Mouse (Mus musculus): ENCODE measurements around the gene Rab34.
A peak's percentile ranks its signal among the peaks of the same experiment; 100 is the strongest.

The Rab34 gene

GRCm38 (mm10) chr11:78164924-78165760 lies 23.1 kb upstream of the Rab34 start, which contains the start of gene Traf4:
TSS of gene Traf4 (minus strand) at chr11:78165589.
- DNase-seq (ENCODE audit: low spot score), result peak; percentile 95

GRCm38 (mm10) chr11:78165761-78166109 lies 22.5 kb upstream of the Rab34 start:
- DNase-seq (ENCODE audit: low spot score), result peak; percentile 73

GRCm38 (mm10) chr11:78166161-78166560 lies 22.1 kb upstream of the Rab34 start:
- DNase-seq (ENCODE audit: low spot score), result no peak

DNA sequence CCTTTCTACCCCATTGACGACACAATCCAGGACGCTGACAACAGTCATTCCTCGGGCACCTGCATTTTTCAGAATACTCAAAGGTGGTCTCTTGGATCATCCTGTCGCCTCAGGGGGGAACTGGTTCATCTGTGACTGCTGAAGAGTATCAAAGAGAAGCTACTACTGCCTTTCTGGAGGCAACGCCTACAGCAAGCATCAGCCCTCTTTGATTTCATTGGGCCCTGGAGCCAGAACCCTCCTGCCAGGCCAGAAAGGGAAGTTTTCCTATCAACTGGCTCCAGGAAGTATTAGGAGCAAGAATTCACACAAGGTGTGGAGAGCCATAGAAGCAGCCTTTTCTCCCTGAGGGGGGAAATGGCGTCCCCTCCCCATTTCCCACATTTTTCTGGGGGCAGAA lies 21.6 kb upstream of the Rab34 start:
- DNase-seq (ENCODE audit: low spot score), result no peak

GRCm38 (mm10) chr11:78167257-78167959 lies 20.8 kb upstream of the Rab34 start:
- DNase-seq (ENCODE audit: low spot score), result no peak

DNA sequence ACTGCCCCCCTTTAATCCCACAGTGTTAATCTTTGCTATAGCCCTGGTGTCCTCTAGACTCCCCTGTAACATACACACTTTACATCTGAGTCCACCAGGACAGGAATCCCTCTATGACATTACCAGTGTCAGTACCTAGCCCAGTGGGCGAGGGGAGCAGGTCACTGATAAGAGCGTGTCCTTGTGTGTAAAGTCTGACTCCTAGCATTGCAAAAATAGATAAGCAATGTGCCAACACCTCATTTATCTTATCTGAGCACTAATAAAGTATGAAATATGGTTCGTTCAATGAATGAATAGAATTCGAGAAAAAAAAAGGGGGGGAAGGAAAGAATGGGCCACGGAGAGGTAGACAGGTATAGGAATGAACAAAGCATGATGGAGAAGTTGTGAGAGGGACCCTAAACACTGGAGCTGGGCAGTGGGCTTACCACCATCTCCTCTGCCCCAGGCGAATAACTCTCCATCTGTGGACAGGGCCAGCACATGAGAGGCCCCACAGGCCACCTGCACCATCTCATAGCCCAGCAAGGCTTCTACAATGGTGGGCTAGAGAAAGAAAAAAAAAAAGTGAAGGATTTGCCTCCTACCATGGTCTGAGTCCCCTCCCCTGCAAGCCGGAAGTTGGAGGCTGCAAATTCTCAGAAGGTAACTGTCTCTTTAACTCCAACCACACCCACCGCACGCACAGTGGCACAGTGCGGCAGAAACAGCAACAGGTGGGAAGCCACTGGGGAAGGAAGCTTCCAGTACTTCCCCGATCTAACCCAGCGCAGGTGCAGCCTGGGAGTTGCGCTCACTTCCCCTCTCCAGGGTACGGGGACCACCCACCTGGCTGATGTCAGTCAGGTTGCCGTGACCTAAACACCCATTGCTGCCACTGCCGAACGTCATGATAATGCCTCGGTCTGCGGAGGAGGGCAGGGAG lies 19.4 kb upstream of the Rab34 start:
- no peak for DNase-seq (ENCODE audit: low spot score)

DNA sequence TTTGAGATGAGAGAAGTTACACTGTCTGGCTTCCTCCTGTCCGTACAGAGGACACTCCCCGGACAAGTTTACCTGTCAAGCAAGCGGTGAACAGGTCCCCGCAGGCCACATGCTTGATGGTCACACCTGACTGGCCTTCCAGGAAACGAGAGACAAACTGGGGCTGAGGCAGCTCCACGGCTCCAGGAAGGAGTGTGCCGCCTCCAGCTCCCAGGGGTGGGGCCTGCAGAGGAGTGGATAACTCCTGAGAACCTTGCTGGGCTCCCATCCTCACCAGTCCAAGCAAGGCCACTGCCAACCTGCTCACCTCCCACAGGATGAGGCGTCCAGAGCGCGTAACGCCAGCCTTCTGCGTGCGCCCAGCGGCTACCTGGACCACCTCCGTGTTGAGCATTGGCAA lies 17.9 kb upstream of the Rab34 start:
- DNase-seq (ENCODE audit: low spot score), result no peak

GRCm38 (mm10) chr11:78171328-78171727 lies 16.9 kb upstream of the Rab34 start:
- DNase-seq (ENCODE audit: low spot score), result no peak

DNA sequence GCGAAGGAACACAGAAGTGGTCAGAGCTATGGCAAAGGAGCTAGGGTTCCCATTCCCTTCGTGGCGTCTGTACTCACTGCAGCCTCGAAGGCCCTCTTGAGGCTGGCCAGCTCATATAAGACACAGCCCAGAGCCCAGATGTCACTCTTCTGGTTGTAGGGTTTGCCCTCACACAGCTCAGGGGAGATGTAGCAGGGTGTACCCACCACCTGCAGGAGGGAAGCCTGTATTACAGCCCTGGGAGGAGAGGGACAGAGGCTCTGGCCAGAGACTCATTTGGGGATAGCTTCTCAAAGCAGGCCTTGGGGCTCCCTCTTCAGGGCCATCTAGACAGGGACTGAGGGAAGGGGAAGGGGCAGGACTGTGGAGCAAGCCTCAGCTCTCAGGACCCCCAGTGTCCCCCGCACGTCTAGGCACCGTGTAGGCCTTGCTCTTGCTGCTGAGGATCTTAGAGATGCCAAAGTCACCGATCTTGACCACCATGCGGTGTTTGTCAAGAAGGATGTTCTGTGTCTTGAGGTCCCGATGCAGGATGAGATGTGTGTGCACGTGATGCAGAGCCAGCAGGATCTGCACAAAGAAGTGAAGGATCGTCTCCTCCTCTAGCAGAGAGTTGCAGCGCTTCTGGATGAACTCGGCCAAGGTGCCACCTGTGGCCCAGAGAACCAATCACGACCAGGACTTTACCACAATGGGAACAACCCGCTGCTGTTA lies 16.0 kb upstream of the Rab34 start:
- DNase-seq (ENCODE audit: low spot score), result no peak

DNA sequence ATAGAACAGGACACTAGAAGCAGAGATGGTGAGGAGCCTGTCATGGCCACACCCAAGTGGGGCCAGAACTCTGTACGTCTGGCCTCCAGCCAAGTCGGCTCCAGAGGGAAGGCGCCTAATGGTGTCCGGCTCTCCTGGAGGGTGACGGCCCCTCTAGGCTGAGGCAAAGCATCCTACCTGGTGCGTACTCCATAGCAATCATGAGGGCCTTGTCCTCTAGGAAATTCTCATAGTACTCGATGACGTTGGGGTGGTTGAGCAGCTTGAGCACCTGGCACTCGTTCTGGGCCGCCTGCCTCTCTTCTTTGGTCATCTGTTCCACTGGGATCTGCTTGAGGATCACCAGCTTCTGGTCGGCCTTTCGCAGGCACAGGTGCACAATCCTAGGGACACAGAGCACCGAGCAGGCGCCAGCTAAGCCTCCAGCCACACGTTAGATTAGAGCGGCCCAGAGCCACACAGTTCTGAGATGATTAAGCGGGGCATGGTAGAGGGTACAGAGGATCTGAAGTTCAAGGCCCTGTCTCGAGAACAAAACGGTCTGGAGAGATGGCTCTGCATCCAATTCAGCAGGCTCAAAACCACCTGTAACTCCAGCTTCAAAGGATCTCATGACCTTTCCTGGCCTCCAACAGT lies 15.4 kb upstream of the Rab34 start:
- DNase-seq (ENCODE audit: low spot score), result no peak

DNA sequence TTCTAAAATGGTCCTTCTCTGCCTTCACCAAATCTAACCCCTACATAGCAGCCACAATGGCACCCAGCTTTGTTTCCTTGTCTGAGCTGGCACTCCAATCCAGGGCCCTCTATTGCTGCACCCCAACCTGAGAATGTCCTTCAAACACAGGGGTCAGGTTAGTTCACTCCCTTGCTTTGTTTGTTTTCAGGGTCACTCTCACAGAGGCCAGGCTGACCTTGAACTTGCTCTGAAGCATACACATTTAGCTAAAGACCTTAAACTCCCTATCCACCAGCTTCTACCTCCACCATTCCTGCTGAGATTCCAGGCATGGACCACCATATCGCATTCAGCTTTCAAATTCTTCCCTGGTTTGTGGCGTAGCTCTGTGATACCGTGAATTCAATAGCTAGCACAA lies 13.7 kb upstream of the Rab34 start:
- no peak for DNase-seq (ENCODE audit: low spot score)

GRCm38 (mm10) chr11:78175771-78176401 lies 12.3 kb upstream of the Rab34 start:
- DNase-seq (ENCODE audit: low spot score), result no peak

DNA sequence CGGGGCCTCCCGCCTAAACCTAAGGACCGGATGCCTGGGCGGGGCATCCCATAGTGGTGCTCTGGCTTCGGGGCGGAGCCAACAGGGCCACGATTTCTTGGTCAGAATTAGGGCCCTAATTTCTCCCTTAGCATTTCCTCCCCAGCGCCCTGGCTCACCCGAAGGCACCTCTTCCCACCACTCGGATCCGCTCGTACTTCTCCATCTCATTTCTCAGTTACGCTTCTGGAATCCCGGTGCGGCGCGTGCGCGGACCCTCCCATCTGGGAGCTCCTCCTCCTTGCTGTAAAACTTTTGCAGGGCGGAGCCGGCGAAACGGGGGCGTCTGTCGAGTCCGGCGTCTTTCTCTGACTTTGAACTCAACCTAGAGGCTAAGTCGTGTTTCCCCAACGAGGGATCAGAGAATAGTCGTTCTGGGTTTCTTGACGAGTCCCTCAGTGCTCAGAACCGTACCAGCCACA lies 11.8 kb upstream of the Rab34 start, which contains the start of the genes Nek8 and Tlcd1:
Nek8 (minus strand) TSS at position 274 of the 461 bp plus-strand sequence.
Tlcd1 (plus strand) TSS at position 310 of the 461 bp plus-strand sequence.
- peak; percentile 96 for DNase-seq (ENCODE audit: low spot score)

DNA sequence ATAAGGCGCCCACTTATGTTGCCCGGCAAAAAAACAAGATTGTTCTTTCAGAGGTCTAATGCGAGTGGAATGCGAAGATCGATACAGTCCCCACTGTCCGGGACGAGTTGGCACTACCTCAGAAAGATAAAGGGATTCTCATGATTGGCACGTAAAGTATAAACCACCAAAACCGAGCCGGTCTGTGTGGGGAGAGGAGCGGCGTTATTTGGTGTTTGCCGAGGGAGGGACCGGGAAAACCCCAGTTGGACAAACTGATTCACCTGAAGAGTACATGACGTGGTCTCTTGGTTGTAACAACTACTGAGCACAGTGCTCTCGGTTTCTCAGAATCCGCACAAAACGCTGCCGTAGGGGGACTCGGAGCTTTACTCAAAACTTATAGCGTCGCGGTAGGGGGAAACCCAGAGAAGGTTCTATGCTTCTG lies 11.3 kb upstream of the Rab34 start:
- no peak for DNase-seq (ENCODE audit: low spot score)

- DNase-seq (ENCODE audit: low spot score), result no peak
Measured at GRCm38 (mm10) chr11:78177437-78177836, 10.8 kb upstream of the Rab34 start.

DNA sequence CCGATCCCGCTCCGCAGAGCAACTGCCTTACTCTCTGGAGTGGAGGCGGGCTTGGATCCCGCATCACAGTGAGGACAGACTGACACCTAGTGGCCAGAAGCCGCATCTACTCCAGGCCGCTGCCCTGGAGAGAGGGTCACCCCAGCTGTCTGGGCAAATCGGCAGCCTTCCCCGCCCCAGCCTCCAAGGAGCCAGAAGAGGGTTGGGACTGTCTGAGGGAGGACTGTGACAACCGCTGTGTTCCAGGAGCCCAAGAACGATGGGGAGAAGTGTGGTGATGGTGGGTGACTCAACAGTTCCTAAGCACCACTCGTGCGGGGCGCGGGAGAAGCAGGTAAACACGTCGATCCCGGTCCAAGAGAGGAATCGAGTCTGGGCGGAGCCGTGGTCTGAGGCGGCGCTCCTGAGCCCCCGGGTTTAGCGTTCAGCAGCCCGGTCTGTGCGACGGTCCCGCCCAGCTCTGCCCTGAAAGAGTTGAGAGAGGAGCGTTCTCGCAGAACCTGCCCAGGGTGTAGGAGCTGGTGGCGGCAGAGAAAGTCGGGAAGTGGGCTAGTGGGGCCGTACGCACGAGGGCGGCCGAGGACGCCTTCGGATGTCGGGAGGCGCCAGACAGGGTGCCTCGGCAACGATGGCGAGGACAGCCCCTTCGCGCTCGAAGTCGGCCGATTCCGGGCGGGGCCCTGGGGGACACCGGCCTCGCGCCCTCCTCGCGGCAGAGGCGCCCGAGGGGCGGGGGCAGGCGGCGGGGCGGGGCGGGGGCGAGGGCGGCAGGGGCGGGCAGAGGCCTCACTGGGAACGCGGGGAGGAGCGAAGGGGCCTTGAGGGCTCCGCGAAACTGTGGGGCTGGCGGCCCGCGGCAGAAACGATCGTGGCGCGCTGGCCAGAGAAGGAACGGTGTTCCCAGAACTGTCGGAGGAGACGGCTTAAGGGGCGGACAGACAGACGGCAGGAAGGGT lies 10.0 kb upstream of the Rab34 start:
- peak; percentile 96 for DNase-seq (ENCODE audit: low spot score)

- DNase-seq (ENCODE audit: low spot score), result peak; percentile 84
Measured at GRCm38 (mm10) chr11:78178859-78179437, 9.3 kb upstream of the Rab34 start.

DNA sequence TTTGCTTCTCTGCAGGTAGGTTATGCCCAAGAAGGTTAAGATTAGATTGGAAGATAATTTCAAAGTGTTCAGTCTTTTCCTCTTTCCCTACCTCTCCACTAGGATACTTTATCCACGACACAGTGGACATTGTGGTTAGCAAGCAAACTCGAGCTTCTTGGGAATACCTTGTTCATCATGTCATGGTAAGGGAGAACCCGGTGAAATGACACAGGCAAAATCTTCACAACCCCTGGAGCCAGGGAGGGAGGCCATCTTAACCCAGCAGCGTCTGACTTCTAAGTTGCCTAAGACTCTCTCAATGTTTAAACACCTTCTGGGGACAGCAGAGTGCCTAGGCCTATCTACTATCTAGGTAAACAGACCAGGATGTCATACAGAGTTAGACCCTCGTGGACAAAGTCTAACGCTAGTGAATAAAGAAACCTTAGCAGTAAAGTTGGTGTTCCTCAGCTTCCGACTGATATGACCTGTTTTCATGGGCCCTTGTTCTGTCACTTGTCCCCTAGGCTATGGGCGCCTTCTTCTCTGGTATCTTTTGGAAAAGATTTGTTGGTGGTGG lies 8.7 kb upstream of the Rab34 start:
- DNase-seq (ENCODE audit: low spot score), result no peak
